Mouse (Mus musculus) cerebellum, adult 9-11 months (tissue): ENCODE data around the gene Lrrc10.

Source experiments
- DNase-seq: peaks from one replicate; pipeline ENCODE4 v3.0.0; 2022

Gene Lrrc10

DNA sequence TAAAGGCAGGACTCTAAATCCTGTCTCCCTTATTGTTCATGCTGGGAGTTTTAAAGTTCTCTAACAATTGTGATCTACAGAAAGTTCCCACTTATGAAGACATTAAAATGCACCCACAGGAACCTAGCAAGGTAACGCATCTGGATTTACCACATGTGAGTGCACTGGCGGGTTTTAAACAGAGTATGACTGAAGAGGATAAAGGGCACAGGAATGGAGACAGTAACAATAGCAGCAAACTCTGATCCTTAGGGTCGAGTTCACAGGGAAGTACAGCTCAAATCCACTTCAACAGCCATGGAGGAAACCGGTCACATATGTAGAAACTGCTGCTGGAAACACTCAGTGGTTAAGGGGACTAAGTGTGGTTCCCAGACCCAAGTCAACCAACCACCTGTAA lies 4.1 kb downstream of the Lrrc10 start:
- no peak for DNase-seq

DNA sequence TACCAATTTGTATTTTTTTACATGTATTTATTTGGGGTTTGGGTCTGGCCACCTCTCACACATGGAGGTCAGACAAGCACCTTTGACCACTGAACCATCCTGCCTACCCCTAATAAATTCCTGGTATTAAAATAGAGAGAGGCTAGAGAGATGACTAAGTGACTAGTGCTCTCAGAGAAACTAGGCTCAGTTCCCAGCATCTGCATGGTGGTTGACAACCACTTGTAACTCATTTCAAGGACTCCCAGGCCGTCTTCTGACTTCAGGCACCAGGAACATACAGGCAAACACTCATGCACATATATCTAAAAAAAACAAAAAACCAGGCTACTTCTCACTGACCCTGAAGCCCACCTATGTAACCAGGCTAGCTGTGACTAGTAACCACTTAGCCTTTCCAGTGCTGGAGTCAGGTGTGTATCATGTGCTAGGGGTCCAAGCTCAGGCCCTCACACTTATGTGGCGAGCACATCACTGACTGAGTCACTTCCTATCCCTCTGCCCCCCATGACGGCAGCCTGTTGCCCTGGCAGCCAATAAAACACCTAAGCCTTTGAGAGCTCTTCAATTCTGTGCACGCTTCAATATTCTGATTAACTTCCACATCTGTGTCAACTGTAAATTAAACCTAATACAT lies 4.9 kb downstream of the Lrrc10 start:
- no peak for DNase-seq

DNA sequence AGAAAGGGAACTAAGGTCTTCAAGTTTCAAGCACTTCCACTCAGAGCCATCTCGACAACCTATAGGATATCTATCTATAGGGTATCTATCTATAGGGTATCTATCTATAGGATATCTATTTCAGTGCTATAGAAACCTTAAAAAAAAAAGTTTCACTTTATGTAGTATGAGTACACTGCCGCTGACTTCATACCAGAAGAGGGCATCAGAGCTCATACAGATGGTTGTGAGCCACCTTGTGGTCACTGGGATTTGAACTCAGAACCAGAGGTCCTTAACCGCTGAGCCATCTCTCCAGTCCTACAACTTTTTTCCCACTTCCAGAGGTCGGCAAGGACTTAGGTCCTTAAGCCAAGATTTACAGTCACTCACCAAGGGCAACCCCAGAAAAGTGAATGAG lies 10.5 kb downstream of the Lrrc10 start:
- no peak for DNase-seq

DNA sequence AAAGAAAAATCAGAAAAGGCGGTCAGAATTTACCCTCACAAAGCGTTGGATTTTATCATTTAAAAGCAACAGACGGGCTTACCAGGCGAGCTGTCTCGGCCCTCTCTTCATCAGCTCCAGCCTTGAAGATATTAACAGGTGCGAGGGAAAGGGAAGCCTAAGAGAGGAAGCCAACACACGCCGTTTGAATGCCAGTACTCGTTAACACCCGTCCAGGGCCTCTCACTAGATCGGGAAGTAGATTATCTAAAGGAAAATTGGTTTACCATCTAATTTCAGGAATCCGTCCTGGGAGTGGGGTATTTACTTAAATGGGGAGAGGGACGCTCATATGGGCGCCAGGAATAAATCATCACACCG lies 17.7 kb downstream of the Lrrc10 start:
- DNase-seq, result no peak

DNA sequence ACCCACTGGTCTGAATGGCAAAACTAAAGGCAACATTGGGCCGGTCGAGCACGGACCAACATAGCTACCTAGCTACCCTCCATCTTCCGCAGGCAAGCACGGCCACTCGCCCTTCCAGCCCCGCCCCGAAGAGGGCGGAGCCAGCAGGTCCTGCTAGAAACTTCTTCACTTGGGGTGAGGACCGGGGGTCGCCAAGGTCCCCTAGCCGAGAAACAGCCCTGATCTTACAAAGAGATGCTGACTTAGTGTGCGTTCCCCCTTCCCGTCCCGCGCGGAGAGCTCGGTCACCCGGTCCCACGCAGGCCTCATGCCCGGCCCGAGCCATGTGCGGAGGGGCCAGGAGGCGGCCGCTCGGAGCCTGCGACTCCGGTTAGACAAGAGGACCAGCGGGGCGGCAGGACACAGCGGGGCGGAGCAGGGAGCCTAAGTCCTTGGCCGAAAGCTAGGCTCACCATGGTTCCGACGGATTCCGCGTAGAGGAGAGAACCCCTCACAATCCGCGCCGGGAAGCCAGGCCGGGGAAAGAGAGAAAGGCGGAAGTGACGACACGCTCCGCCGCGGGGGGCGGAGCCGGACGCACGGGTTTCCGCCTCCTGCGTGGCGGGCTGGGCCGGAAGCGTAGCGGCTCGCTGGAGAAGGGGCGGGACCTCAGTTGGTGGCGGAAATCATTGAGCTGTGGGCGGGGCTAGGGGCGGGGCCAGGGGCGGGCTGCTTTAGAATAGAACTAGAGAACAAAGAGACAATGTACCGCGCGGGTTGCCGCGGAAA lies 18.3 kb downstream of the Lrrc10 start, which contains the start of gene Cct2:
Gene Cct2 (minus strand): TSS at position 561 of the 768 bp plus-strand sequence.
- DNase-seq, result peak; percentile 91

DNA sequence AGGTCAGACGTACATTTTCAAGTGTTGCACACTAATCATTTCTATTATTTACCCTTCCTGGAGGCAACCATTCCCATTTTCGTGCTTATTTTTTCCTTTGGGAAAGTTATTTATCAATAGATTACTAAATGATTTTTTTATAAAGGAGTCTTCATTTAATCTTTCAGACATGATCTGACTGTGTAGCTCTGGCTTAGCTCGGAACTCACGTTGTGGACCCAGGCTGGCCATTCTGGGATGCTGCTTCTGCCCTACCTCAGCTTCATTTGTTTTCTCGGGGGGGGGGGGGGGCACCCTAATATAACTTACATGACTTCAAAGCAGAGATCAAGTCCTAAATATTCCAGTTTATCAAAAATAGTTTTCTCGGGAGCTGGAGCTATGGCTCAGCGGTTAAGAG lies 18.9 kb downstream of the Lrrc10 start:
- DNase-seq, result no peak

DNA sequence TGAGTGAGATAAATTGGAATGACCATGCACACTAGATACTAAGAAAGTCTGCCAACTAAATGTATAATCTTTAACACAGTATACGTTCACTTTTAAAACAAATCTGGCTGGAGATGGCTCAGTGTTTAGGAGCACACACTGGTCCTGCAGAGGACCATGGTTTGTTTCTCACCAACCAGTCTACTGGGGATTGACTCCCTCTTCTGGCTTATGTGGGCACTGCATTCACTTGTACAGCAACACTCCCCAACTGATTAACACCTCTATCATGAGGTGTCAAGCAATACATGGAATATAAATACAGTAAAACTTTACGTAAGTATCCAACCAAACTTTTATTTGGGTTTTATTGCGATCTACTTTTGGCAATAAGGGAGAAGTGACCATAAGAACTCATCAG lies 24.0 kb downstream of the Lrrc10 start:
- no peak for DNase-seq

DNA sequence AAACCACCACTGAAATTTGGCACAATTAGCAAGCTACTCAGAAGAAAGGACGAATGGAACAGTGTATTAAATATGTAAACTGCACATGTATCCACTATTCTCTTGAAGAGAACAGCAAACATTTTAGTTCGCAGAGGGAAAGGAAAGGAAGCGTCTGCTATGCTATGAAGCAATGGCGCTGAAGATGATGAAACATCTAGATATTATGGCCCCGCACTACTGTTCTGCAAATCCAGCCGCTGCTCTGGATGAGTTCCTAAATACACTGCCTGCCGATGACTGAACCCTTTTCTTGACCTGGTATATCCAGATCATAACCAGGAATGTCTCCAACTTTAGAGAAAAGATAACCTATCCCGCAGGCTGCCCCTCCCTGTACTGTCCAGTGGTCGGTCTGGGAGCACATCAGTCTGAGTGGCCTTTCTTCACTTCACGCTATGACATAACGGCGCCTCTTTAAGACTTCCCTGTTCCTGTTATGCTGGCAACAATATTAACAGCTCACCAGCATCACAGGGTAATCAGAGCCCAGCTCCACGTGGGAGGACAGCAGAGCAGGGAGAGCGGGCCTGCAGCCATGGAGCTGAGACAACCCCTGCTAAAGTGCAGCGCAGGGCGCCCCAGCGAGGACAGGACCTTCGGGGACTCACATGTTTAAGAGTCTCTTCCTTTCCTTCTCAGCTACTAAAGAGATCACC lies 27.2 kb downstream of the Lrrc10 start:
- no peak for DNase-seq

DNA sequence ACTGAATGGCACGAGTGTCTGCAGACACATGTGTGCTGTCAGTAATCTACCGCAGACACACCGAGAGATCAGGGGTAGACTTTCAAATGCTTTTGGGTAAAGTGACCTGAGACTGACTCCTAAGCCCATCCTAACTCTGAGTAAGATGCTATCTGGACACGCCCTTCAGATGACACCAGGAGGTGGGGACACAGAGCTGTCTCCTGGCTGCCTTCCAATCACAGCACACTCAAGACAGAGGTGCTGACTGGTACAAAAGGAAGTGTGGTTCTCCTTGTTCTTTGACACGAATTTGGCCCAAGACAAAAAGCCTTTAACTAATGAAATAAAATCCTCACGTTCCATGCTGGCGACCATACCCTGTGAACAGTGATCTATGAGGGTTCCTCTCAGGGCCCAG lies 28.0 kb downstream of the Lrrc10 start:
- no peak for DNase-seq

DNA sequence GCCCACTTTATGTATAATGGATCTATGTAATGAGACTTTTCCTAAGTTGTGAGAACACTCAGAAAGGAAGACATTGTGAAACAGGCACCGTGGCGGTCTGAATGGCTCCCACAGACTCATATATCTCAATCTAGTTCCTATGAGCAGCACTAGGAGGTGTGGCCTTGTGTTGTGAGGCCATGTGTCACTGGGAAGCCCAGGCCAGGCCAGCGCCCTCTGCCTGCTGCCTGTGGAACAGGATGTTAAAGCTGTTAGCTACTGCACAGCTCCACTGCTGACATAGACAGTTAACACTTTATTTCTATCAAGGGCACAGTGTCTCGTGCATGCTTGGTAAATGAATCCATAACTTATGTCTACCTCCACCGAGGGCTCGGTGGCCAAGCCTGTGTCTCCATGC lies 33.1 kb downstream of the Lrrc10 start:
- DNase-seq, result no peak

DNA sequence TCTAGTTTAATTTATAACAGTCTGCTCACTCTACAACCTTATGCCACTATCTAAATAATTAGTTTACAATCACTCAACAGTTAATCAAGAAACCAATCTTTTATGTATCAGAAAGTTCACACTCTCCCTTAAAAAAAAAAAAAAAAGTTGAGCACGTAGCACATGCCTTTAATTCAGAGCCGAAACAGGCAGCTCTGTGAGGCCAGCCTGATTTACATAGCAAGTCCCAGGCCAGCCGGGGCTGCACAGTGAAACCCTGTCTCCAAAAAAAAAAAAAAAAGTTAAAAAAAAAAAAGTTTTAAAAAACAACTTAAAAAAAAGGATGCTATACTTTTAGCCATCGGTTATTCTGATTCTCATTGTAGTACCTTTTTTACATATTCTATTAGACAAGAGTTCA lies 36.2 kb downstream of the Lrrc10 start:
- DNase-seq, result no peak

DNA sequence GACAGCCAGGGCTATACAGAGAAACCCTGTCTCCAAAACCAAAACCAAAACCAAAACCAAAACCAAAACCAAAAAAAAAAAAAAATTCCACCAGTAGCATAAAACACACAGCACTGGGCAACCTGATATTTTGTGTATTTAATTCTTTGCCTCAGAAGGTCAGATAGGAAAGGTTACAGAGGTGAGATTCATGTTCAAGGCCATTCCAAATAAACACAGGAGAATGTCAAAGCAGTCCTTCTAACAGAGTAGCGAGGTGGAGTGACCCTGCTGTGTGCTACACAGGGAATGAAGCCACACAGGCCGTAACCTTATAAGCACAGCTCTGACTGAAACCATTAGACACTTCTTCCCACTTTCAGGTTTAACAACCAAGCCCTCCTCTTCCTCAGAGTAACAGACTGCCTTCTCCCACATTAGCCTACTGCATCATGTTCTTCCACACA lies 36.8 kb downstream of the Lrrc10 start:
- no peak for DNase-seq

DNA sequence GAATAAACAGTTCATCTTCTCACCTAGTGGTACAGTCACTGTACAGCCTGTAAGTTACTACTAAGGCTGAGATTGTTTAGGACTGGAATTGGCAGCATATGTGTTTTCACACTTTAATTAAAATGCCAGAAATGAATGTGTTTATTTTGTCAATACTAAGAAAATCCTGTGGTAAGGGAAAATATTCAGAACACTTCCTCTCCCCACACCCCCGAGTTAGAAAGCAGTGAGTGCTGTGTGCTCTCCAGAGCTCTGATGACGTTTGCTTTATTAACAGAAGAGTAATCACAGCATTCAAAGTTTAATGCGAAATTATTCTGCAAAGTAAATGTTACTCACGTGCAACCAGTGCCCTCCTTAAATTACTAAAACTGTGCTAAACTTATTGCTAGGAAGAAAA lies 44.5 kb downstream of the Lrrc10 start:
- no peak for DNase-seq

DNA sequence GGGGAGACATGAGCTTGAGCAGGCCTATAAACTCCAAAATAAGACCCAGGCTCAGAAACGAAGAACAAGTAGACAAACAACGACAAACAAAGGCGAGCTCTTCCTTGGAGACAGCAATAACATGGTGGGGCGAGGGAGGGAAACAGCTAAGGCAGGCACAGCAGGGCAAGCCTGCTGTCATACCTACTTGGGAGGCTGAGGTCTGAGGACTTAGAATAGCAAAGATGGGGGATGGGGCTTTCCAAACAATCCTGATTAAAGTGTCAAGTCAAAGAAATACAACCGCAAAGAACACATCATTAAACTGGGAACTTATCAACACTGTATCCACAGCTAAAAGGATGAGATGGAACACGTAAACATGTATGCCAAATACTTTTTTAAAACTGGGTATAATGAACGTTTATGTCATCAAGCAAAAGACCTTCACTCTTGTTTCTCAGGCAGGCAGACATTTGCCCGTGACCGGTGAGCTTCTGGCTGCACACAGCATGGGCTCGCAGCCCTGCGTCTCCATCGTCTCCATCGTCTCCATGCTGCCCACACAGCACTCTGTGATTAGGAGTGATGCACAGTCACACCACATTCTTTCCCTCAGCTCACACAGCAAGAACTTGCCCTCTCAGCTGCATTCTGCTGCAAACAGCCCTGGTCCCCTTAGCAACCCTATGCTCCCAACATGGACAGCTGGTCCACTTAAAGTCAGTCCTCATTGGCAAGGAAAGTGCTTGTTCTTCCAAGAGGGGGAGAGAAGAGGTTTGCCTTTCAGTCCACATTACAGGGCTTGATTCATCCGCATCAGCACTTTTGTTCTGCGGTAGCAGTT lies 49.6 kb downstream of the Lrrc10 start:
- DNase-seq, result peak; percentile 36

DNA sequence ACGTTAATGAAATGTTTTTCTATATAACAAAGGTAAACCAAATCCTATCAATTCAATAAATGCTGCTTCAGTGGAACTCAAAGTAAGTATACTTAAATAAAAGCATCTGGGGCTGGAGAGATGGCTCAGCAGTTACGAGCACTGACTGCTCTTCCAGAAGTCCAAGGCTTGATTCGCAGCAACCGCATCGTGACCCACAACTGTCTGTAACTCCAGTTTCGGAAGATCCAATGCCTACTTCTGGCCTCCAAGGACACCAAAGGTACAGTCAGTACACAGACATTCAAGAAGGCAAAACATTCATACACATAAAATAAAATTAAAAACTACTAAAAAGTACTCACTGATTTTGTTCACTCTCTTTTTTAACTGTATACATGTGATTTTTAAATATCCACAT lies 51.0 kb downstream of the Lrrc10 start:
- DNase-seq, result no peak
